Mouse (Mus musculus): ENCODE measurements around the gene Rsph10b.
A peak's percentile ranks its signal among the peaks of the same experiment; 100 is the strongest.
"Not testable (repeated sequence)": the region's sequence is repeated elsewhere in the genome, so short reads cannot be mapped to it uniquely, and the experiment has no call there.

Gene Rsph10b

GRCm38 (mm10) chr5:143994632-143995365, 62.0 kb downstream of the Rsph10b start:
- DNase-seq, result no peak

- DNase-seq, result no peak
Observed at GRCm38 (mm10) chr5:143999409-143999808, 66.6 kb downstream of the Rsph10b start.

GRCm38 (mm10) chr5:144002461-144003192, 69.8 kb downstream of the Rsph10b start:
- no peak for DNase-seq

GRCm38 (mm10) chr5:144013366-144014134, 80.7 kb downstream of the Rsph10b start:
- not testable (repeated sequence) for DNase-seq

GRCm38 (mm10) chr5:144014551-144015311, 81.9 kb downstream of the Rsph10b start, which contains the start of gene Ccz1:
TSS of gene Ccz1 (minus strand) at chr5:144014877.
- peak; percentile 69 to 81 for DNase-seq

GRCm38 (mm10) chr5:144015312-144015650, 82.4 kb downstream of the Rsph10b start:
- DNase-seq, result no peak

GRCm38 (mm10) chr5:144015845-144016244, 83.0 kb downstream of the Rsph10b start:
- no peak for DNase-seq

- no peak for DNase-seq
Observed at GRCm38 (mm10) chr5:144026620-144027263, 93.9 kb downstream of the Rsph10b start, which contains the start of gene Ocm. TSS of gene Ocm (minus strand) at chr5:144026670.

- no peak for DNase-seq
Observed at GRCm38 (mm10) chr5:144032491-144032890, 99.7 kb downstream of the Rsph10b start.

GRCm38 (mm10) chr5:144034567-144034966, 101.7 kb downstream of the Rsph10b start:
- DNase-seq, result no peak
